Mouse (Mus musculus) lung, adult 2 months (tissue): ENCODE results near the gene Slf2. TPM values are rescaled to one million over a fixed set of nuclear protein-coding genes. Genes with fewer than 3 reads are reported as not detected.

Experiments
- DNase-seq: peaks from one replicate; pipeline ENCODE4 v3.0.0; 2022
- H3K4me1 ChIP-seq: fragments of 200-500 bp; 2 replicates; pipeline ENCODE4 v1.6.1; 2011; ENCODE audit warnings: low read length; ENCODE audit not compliant: control insufficient read depth, insufficient read depth
- H3K4me3 ChIP-seq: fragments of 200-500 bp; replicated peaks from 2 replicates; pipeline ENCODE3; 2011; ENCODE audit warnings: low read depth, mild to moderate bottlenecking, control low read depth, low read length; ENCODE audit errors: extremely low read depth
- CTCF ChIP-seq: fragments of 200-500 bp; IDR thresholded peaks from 2 replicates; pipeline ENCODE4 v1.5.1; 2011; ENCODE audit warnings: mild to moderate bottlenecking, low read length, control low read depth; ENCODE audit not compliant: insufficient read depth
- POLR2A ChIP-seq: fragments of 200-500 bp; IDR thresholded peaks from 2 replicates; pipeline ENCODE4 v1.6.1; 2011; ENCODE audit warnings: low read depth, mild to moderate bottlenecking, control low read depth, low read length, borderline replicate concordance; ENCODE audit errors: extremely low read depth
- WGBS: fragments of 180-500 bp; shearing (Covaris S2); methylation state at CpG from one replicate; pipeline ENCODE4 v1.1.7; 2018; 5-methylcytosine and 5-hydroxymethylcytosine counted together
- polyA plus RNA-seq: library from polyadenylated mRNA; depleted of rRNA; stranded (reverse); fragments of >200 nt; gene quantifications from 2 replicates; pipeline ENCODE4 v1.2.3, GENCODE M21; 2012; rRNA removed

Gene Slf2
- polyA plus RNA-seq, 1 experiment, result 24.3 TPM

GRCm38 (mm10) chr19:45024775-45025174, 93.8 kb downstream of the Slf2 start:
- no peak for TF ChIP-seq POLR2A
- TF ChIP-seq CTCF, result no peak
- 80% methylated on average over 20 of the region's 20 CpGs for WGBS
- no peak for DNase-seq
- Histone ChIP-seq H3K4me1 (peaks cover 6% of the 10 kb centered on the region; the same call in 1 of the 2 replicates), H3K4me3 (no peak overlapping the region)

- no peak overlapping the region for H3K4me3 ChIP-seq
- DNase-seq, result no peak
- peaks cover 3% of the 10 kb centered on the region for H3K4me1 ChIP-seq
- no peak for TF ChIP-seq POLR2A
- no peak for TF ChIP-seq CTCF
- 92% methylated on average over 37 of the region's 37 CpGs for WGBS
These were observed 95.1 kb downstream of the Slf2 start for GRCm38 (mm10) chr19:45025937-45026568.

- DNase-seq, result no peak
- Histone ChIP-seq H3K4me3 (no peak overlapping the region), H3K4me1 (peaks cover 10% of the 10 kb centered on the region)
- 60% methylated on average over 6 of the region's 6 CpGs for WGBS
- TF ChIP-seq CTCF (no peak), POLR2A (no peak)
These were observed 96.2 kb downstream of the Slf2 start for GRCm38 (mm10) chr19:45026958-45027670.

GRCm38 (mm10) chr19:45027848-45028247, 96.9 kb downstream of the Slf2 start:
- TF ChIP-seq POLR2A, result no peak
- TF ChIP-seq CTCF, result no peak
- peaks cover 10% of the 10 kb centered on the region for H3K4me1 ChIP-seq
- WGBS, result 83% methylated on average over 6 of the region's 6 CpGs
- DNase-seq, result no peak
- H3K4me3 ChIP-seq, result no peak overlapping the region

GRCm38 (mm10) chr19:45028746-45029145, 97.8 kb downstream of the Slf2 start:
- no peak overlapping the region for H3K4me3 ChIP-seq
- DNase-seq, result no peak
- peaks cover 10% of the 10 kb centered on the region for H3K4me1 ChIP-seq
- WGBS, result 63% methylated on average over 19 of the region's 19 CpGs
- TF ChIP-seq CTCF, result no peak
- no peak for TF ChIP-seq POLR2A

GRCm38 (mm10) chr19:45029571-45029970, 98.6 kb downstream of the Slf2 start:
- TF ChIP-seq CTCF (no peak), POLR2A (no peak)
- Histone ChIP-seq H3K4me3 (no peak overlapping the region), H3K4me1 (peaks cover 10% of the 10 kb centered on the region)
- no peak for DNase-seq
- WGBS, result 64% methylated on average over 9 of the region's 9 CpGs

GRCm38 (mm10) chr19:45030111-45030510, 99.2 kb downstream of the Slf2 start:
- peak; percentile 67 for DNase-seq
- WGBS, result 28% methylated on average over 8 of the region's 8 CpGs
- Histone ChIP-seq H3K4me1 (peaks cover 10% of the 10 kb centered on the region), H3K4me3 (no peak overlapping the region)
- TF ChIP-seq CTCF (peak; percentile 77), POLR2A (no peak)

GRCm38 (mm10) chr19:45030746-45031693, 100.1 kb downstream of the Slf2 start:
- TF ChIP-seq POLR2A, result no peak
- peak; percentile 64 for TF ChIP-seq CTCF
- Histone ChIP-seq H3K4me3 (peak overlapping the region; percentile 7), H3K4me1 (peaks cover 10% of the 10 kb centered on the region)
- 37% methylated on average over 20 of the region's 20 CpGs for WGBS
- DNase-seq, result peak; percentile 64

GRCm38 (mm10) chr19:45031780-45032179, 100.8 kb downstream of the Slf2 start:
- DNase-seq, result peak; percentile 67
- WGBS, result 12% methylated on average over 4 of the region's 4 CpGs

More at GRCm38 (mm10) chr19:45031780-45032179, 100.8 kb downstream of the Slf2 start:
- Histone ChIP-seq H3K4me3 (no peak overlapping the region), H3K4me1 (peaks cover 10% of the 10 kb centered on the region)
- peak; percentile 97 for TF ChIP-seq CTCF
- TF ChIP-seq POLR2A, result no peak

Other genes with a start within 250 kb of the Slf2 start
- gene Pax2, start 175.1 kb upstream of the Slf2 start, polyA plus RNA-seq, result not detected in 2 replicates
- gene Sema4g, start 58.0 kb downstream of the Slf2 start, polyA plus RNA-seq, result 9.1 and 10.6 TPM in 2 replicates
- 4.2 and 7.2 TPM in 2 replicates for gene Twnk, start 74.5 kb downstream of the Slf2 start, polyA plus RNA-seq
- 50.1 and 78.0 TPM in 2 replicates for gene Mrpl43, start 75.3 kb downstream of the Slf2 start, polyA plus RNA-seq
- gene Lzts2, start 83.3 kb downstream of the Slf2 start, polyA plus RNA-seq, result 143 TPM in 2 replicates
- 0.64 and 1.2 TPM in 2 replicates for gene Pdzd7, start 114.6 kb downstream of the Slf2 start, polyA plus RNA-seq
- gene Sfxn3, start 116.4 kb downstream of the Slf2 start, polyA plus RNA-seq, result 61.8 and 84.2 TPM in 2 replicates
- gene Kazald1, start 144.1 kb downstream of the Slf2 start, polyA plus RNA-seq, result 10.4 and 11.0 TPM in 2 replicates
- gene Tlx1, start 219.5 kb downstream of the Slf2 start, polyA plus RNA-seq, result not detected in 2 replicates